Mouse (Mus musculus) CH12.LX (cell line): ENCODE measurements around the gene Gm20388. TPM values are rescaled to one million over a fixed set of nuclear protein-coding genes. Genes with fewer than 3 reads are reported as not detected.

Experiments
- DNase-seq: peaks from one replicate; pipeline ENCODE4 v3.0.0-alpha.2; 2013; ENCODE audit errors: extremely low read depth
- H3K27ac ChIP-seq: 2 replicates; pipeline ENCODE4 v1.5.1; 2012; ENCODE audit warnings: low read depth, mild to moderate bottlenecking, control low read depth, moderate library complexity; ENCODE audit not compliant: insufficient read depth
- H3K27me3 ChIP-seq: replicated peaks from 2 replicates; pipeline ENCODE3; 2012; ENCODE audit warnings: inconsistent platforms
- H3K36me3 ChIP-seq, 2 experiments: replicated peaks in 1 of 2; 2 replicates each; pipeline versions ENCODE3 to v1.6.1; 2012; ENCODE audit warnings: inconsistent platforms in 1 of 2, low read length in 1 of 2, mild to moderate bottlenecking in 1 of 2, mixed read lengths in 1 of 2, moderate library complexity in 1 of 2; ENCODE audit not compliant: control insufficient read depth in 1 of 2, insufficient read depth in 1 of 2
- H3K4me1 ChIP-seq, 2 experiments: 2 replicates each; pipeline ENCODE4 v1.6.1; 2012; ENCODE audit warnings: inconsistent platforms in 1 of 2, moderate library complexity in 1 of 2; ENCODE audit not compliant: insufficient read depth in 2 of 2, control insufficient read depth in 1 of 2
- H3K4me2 ChIP-seq: 2 replicates; pipeline ENCODE4 v1.6.1; 2012; ENCODE audit warnings: low read depth, mild to moderate bottlenecking, control low read depth; ENCODE audit not compliant: poor library complexity, insufficient read depth, severe bottlenecking
- H3K4me3 ChIP-seq, 3 experiments: fragments of 150-350 bp in 1 of 3; sonication (generic) in 1 of 3; replicated peaks in 1 of 3; 2 replicates each; pipeline versions ENCODE3 to v1.5.1; 2011 to 2012; ENCODE audit warnings: low read depth in 2 of 3, low read length in 2 of 3, mild to moderate bottlenecking in 2 of 3, moderate library complexity in 2 of 3, control low read depth in 1 of 3, improper control_type of control experiment in 1 of 3, inconsistent platforms in 1 of 3, mixed read lengths in 1 of 3; ENCODE audit not compliant: poor library complexity in 1 of 3
- H3K79me2 ChIP-seq: replicated peaks from 2 replicates; pipeline ENCODE4 v1.6.1; 2012; ENCODE audit warnings: mild to moderate bottlenecking, moderate library complexity; ENCODE audit not compliant: control insufficient read depth, poor library complexity, insufficient read depth, severe bottlenecking; ENCODE audit errors: extremely low read depth
- H3K9ac ChIP-seq: 2 replicates; pipeline ENCODE4 v1.6.1; 2012; ENCODE audit warnings: low read depth, mild to moderate bottlenecking, control low read depth, moderate library complexity; ENCODE audit not compliant: insufficient read depth
- H3K9me3 ChIP-seq: replicated peaks from 2 replicates; pipeline ENCODE3; 2012; ENCODE audit warnings: low read length, inconsistent platforms, mixed read lengths
- BHLHE40 ChIP-seq: IDR thresholded peaks from 2 replicates; pipeline ENCODE4 v1.6.1; 2011; ENCODE audit warnings: mild to moderate bottlenecking, low read depth, low read length, improper control_type of control experiment
- CHD1 ChIP-seq: IDR thresholded peaks from 2 replicates; pipeline ENCODE4 v1.6.1; 2012; ENCODE audit warnings: low read depth, low read length, improper control_type of control experiment, inconsistent platforms
- CHD2 ChIP-seq: IDR thresholded peaks from 2 replicates; pipeline ENCODE4 v1.6.1; 2011; ENCODE audit warnings: low read length, improper control_type of control experiment
- E2F4 ChIP-seq: IDR thresholded peaks from 2 replicates; pipeline ENCODE4 v1.6.1; 2011; ENCODE audit warnings: low read depth, low read length, improper control_type of control experiment; ENCODE audit not compliant: insufficient replicate concordance
- ELF1 ChIP-seq: IDR thresholded peaks from 2 replicates; pipeline ENCODE4 v1.6.1; 2014; ENCODE audit warnings: low read depth, mild to moderate bottlenecking, inconsistent platforms, low read length, improper control_type of control experiment
- IRF4 ChIP-seq: IDR thresholded peaks from 2 replicates; pipeline ENCODE4 v1.6.1; 2014; ENCODE audit warnings: low read depth, mild to moderate bottlenecking, inconsistent platforms, low read length, improper control_type of control experiment
- JUN ChIP-seq: IDR thresholded peaks from 2 replicates; pipeline ENCODE4 v1.6.1; 2011; ENCODE audit warnings: low read depth, mild to moderate bottlenecking, low read length, improper control_type of control experiment, moderate library complexity; ENCODE audit not compliant: insufficient read depth
- JUND ChIP-seq: conservative IDR thresholded peaks from 2 replicates; pipeline ENCODE4 v1.6.1; 2011; ENCODE audit warnings: low read depth, low read length, improper control_type of control experiment
- MEF2A ChIP-seq: IDR thresholded peaks from 2 replicates; pipeline ENCODE4 v1.6.1; 2014; ENCODE audit warnings: low read depth, mild to moderate bottlenecking, inconsistent platforms, low read length, improper control_type of control experiment, borderline replicate concordance
- MXI1 ChIP-seq: IDR thresholded peaks from 2 replicates; pipeline ENCODE4 v1.6.1; 2011; ENCODE audit warnings: mild to moderate bottlenecking, low read depth, low read length, improper control_type of control experiment
- MYC ChIP-seq: IDR thresholded peaks from 2 replicates; pipeline ENCODE4 v1.6.1; 2011; ENCODE audit warnings: low read depth, mild to moderate bottlenecking, improper control_type of control experiment, low read length
- POLR2A ChIP-seq: IDR thresholded peaks from 2 replicates; pipeline ENCODE4 v1.6.1; 2011; ENCODE audit warnings: low read depth, mild to moderate bottlenecking, improper control_type of control experiment, low read length
- POLR2AphosphoS2 ChIP-seq: IDR thresholded peaks from 2 replicates; pipeline ENCODE4 v1.6.1; 2011; ENCODE audit warnings: low read depth, low read length, improper control_type of control experiment
- RAD21 ChIP-seq: IDR thresholded peaks from 2 replicates; pipeline ENCODE4 v1.6.1; 2011; ENCODE audit warnings: low read depth, mild to moderate bottlenecking, low read length, improper control_type of control experiment, moderate library complexity
- RCOR1 ChIP-seq: conservative IDR thresholded peaks from 2 replicates; pipeline ENCODE4 v1.6.1; 2012; ENCODE audit warnings: low read depth, mild to moderate bottlenecking, inconsistent platforms, low read length, improper control_type of control experiment
- SIN3A ChIP-seq: IDR thresholded peaks from 2 replicates; pipeline ENCODE4 v1.6.1; 2012; ENCODE audit warnings: low read length, improper control_type of control experiment, inconsistent platforms
- SMC3 ChIP-seq: IDR thresholded peaks from 2 replicates; pipeline ENCODE4 v1.6.1; 2011; ENCODE audit warnings: low read depth, low read length, improper control_type of control experiment
- TBP ChIP-seq: conservative IDR thresholded peaks from 2 replicates; pipeline ENCODE4 v1.6.1; 2011; ENCODE audit warnings: low read depth, low read length, improper control_type of control experiment
- UBTF ChIP-seq: IDR thresholded peaks from 2 replicates; pipeline ENCODE4 v1.6.1; 2012; ENCODE audit warnings: low read depth, mild to moderate bottlenecking, inconsistent platforms, low read length, improper control_type of control experiment, moderate library complexity
- USF1 ChIP-seq: IDR thresholded peaks from 2 replicates; pipeline ENCODE4 v1.6.1; 2014; ENCODE audit warnings: low read depth, mild to moderate bottlenecking, inconsistent platforms, low read length, improper control_type of control experiment
- USF2 ChIP-seq: conservative IDR thresholded peaks from 2 replicates; pipeline ENCODE4 v1.6.1; 2011; ENCODE audit warnings: low read depth, low read length, improper control_type of control experiment
- ZKSCAN1 ChIP-seq: IDR thresholded peaks from 2 replicates; pipeline ENCODE4 v1.6.1; 2012; ENCODE audit warnings: low read depth, inconsistent platforms, low read length, improper control_type of control experiment, borderline replicate concordance
- dilution Hi-C: fragments of 300-500 bp; cut with MboI; formaldehyde crosslinking; loops from 2 replicates; pipeline ENCODE4 v1.14.3; 2020; ENCODE audit warnings: low sequenced_read_pairs; ENCODE audit not compliant: extremely low pct_unique_long_range_greater_than_20kb, extremely low pct_ligation_motif_present
- in situ Hi-C: fragments of 300-500 bp; cut with MboI; formaldehyde crosslinking; loops from 3 replicates; pipeline ENCODE4 v1.14.3; 2019; ENCODE audit warnings: low sequenced_read_pairs, low pct_ligation_motif_present, low pct_unique_long_range_greater_than_20kb, mixed read lengths
- polyA plus RNA-seq: library from polyadenylated mRNA; unstranded; fragments of >175 nt; gene quantifications from 2 replicates; pipeline ENCODE4 v1.2.1, GENCODE M21; 2012; ENCODE audit warnings: low read depth; ENCODE audit not compliant: insufficient read length
- total RNA-seq, 2 experiments: library from RNA; depleted of rRNA; stranded (reverse); fragments of 300-350 nt in 1 of 2; fragments of >200 nt in 1 of 2; gene quantifications; 2 replicates each; pipeline ENCODE4 v1.2.3; 2012 to 2014

The Gm20388 gene
- total and polyA plus RNA-seq, 3 experiments, result 14.8 to 26.3 (median 22.2) TPM

DNA sequence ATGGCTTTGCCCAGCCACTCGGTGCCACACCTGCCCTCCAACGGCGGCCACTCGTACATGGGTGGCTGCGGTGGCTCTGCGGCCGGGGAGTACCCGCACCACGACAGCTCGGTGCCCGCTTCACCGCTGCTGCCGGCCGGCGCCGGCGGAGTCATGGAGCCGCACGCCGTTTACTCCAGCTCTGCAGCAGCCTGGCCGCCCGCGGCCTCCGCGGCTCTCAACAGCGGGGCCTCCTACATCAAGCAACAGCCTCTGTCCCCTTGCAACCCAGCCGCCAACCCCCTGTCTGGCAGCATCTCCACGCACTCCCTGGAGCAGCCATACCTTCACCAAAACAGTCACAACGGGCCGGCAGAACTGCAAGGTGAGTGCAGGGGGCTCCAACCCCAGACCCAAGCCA, 1174.4 kb downstream of the Gm20388 start:
- no peaks in the 10 kb centered on the region for H3K79me2 ChIP-seq
- no peak overlapping the region for H3K4me2 ChIP-seq
- TF ChIP-seq POLR2AphosphoS2, result no peak
- TF ChIP-seq CHD2, result no peak
- TF ChIP-seq TBP, result no peak
- no peak for TF ChIP-seq RCOR1
- no peak for TF ChIP-seq SIN3A
- no peak overlapping the region for H3K9ac ChIP-seq
- dilution Hi-C loops (no loop called here), in situ Hi-C loops (no loop called here)
- no peaks in the 10 kb centered on the region for H3K36me3 ChIP-seq
- DNase-seq, result no peak
- H3K4me3 ChIP-seq, result no peak overlapping the region
- H3K9me3 ChIP-seq, result peaks cover 29% of the 10 kb centered on the region
- no peak overlapping the region for H3K27ac ChIP-seq
- H3K4me1 ChIP-seq, result no peaks in the 10 kb centered on the region
- peaks cover 66% of the 10 kb centered on the region for H3K27me3 ChIP-seq

DNA sequence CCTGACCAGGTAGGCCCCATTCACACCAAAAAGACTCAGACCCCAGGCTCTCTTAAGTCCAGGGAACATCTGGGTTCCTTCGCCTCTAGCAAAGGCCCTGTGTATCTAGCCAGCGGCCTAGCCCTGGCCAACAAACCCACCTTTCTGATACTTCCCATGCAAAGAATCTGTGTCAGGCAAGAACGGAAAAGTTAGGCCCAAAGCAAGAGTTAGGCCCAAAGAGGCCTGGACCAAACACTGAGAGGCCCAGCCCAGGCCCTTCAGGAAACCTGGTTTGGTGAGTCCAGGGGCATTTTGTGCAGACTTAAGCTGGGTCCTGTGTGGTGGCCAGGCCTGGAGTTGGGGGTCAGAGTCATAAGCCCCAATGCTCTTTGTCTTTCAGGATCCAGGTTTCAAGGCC, 1174.9 kb downstream of the Gm20388 start:
- H3K27me3 ChIP-seq, result peaks cover 65% of the 10 kb centered on the region
- H3K4me2 ChIP-seq, result no peak overlapping the region
- DNase-seq, result no peak
- H3K4me1 ChIP-seq, result no peaks in the 10 kb centered on the region
- H3K79me2 ChIP-seq, result no peaks in the 10 kb centered on the region
- dilution Hi-C loops (no loop called here), in situ Hi-C loops (no loop called here)
- no peak overlapping the region for H3K9ac ChIP-seq
- no peak overlapping the region for H3K4me3 ChIP-seq
- no peak overlapping the region for H3K27ac ChIP-seq
- H3K36me3 ChIP-seq, result no peaks in the 10 kb centered on the region
- peaks cover 25% of the 10 kb centered on the region for H3K9me3 ChIP-seq
- TF ChIP-seq MEF2A (no peak), MYC (no peak), CHD2 (no peak), E2F4 (no peak), SMC3 (no peak), JUN (no peak), POLR2AphosphoS2 (no peak), ELF1 (no peak), USF2 (no peak), RAD21 (no peak), USF1 (no peak), BHLHE40 (no peak), MXI1 (no peak), UBTF (no peak), TBP (no peak), IRF4 (no peak), JUND (no peak), ZKSCAN1 (no peak), CHD1 (no peak), POLR2A (no peak)
